Mouse (Mus musculus) heart, postnatal 0 days (tissue): ENCODE measurements at regions not wholly inside any gene's neighbourhood (a gene's known extent, or its start where the extent isn't known, plus 50 kb on each side); places are given as distances from the start of the nearest gene placed in this dataset.

Experiments
- CTCF ChIP-seq: IDR thresholded peaks from 2 replicates; pipeline ENCODE4 v1.5.1; 2016; ENCODE audit warnings: antibody characterized with exemption, control low read depth, low read depth
- EP300 ChIP-seq: IDR thresholded peaks from 2 replicates; pipeline ENCODE4 v1.6.1; 2016; ENCODE audit warnings: antibody characterized with exemption, low read depth

DNA sequence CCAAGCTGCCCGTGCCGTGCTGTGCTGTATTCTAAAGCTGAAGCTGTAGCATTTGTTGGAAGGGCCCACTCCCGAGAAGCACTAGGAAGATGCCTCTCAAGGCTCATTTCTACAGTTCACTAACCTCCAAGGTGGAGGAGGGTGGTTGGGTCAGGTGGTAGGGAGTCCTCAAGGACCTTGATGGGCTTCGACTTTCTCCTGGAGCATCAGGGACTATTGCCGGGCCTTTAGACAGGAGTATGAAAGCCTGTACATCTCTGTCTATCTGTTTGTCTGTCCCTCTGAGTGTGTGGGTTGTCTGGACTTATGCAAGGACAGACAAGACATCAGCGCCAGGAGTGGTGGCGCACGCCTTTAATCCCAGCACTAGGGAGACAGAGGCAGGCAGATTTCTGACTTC, 189.7 kb downstream of the Plpp3 start:
- no peak for TF ChIP-seq CTCF
- TF ChIP-seq EP300, result no peak
